Mouse (Mus musculus): Measurements from ENCODE around the gene Irf7. TPM values are rescaled to one million over a fixed set of nuclear protein-coding genes. Genes with fewer than 3 reads are reported as not detected.
A peak's percentile ranks its signal among the peaks of the same experiment; 100 is the strongest.

Gene Irf7
- total and polyA plus RNA-seq, 3 experiments, result 7.7 to 26.2 (median 10.5) TPM

DNA sequence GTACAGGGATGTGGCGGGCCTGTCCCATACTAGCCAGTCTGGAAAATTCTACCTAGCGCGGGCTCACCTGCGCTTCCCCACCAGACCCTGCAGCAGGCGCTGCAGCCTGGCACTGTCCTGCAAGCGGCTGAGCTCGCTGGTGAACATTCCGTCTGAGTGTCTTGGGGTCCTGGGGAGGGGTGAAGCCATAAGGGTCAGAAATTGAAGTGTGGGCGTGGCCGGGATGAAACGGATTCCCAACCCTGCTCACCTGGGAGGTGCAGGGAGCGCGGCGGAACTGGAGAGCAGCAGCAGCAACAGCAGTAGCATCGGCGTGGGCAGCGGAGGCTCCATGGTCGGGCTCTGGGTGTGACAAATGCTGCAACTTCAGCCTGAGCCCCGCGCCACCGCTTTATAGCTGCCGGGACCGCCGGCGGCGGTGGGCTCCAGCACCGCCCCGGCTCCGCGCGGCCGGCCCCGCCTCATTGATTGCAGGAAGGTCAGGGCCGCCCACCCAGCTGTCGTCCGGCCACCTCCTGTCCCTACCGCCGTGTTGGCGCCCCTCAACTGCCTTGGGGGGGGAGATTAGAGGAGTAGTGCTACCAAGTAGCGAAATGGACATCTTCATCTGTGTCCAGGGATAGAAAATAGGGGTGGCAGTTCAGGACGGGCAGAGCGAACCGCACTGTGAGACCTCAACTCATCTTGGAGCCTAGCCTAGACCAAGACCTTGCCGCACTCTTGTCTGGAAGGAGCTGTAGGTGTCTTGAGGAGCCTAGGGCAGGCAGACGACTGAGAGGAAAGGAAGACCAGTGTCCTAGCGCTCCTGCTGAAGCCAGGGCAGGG, 12.7 kb upstream of the Irf7 start, which contains the start of gene Sct:
Sct (minus strand) TSS at position 368 of the 825 bp plus-strand sequence.
- in situ Hi-C loops (cut with MboI; ENCODE audit: low pct_ligation_motif_present, low pct_unique_long_range_greater_than_20kb, low sequenced_read_pairs), result loop anchor here (5.0 kb wide), 1 partner anchor 38 kb away; no protein-coding TSS in a partner anchor
- DNase-seq (ENCODE audit: extremely low read depth), result no peak
- TF ChIP-seq MXI1 (IDR thresholded peaks at IDR 0.05; ENCODE audit: low read depth, low read length), result no peak
- no peak for TF ChIP-seq MAX (IDR thresholded peaks at IDR 0.05; ENCODE audit: low read length)
- no peak for TF ChIP-seq MEF2A (IDR thresholded peaks at IDR 0.05; ENCODE audit: borderline replicate concordance, low read depth, low read length)
- no peak for TF ChIP-seq ZMIZ1 (IDR thresholded peaks at IDR 0.05; ENCODE audit: low read depth, low read length)
- TF ChIP-seq CHD2 (IDR thresholded peaks at IDR 0.05; ENCODE audit: low read length), result no peak
- TF ChIP-seq JUN (IDR thresholded peaks at IDR 0.05; ENCODE audit: insufficient read depth, low read depth, low read length), result no peak
- TF ChIP-seq TBP (conservative IDR thresholded peaks at IDR 0.05; ENCODE audit: low read depth, low read length), result no peak
- no peak for TF ChIP-seq ZNF384 (IDR thresholded peaks at IDR 0.05; ENCODE audit: low read depth, low read length)
- no peak for TF ChIP-seq USF2 (conservative IDR thresholded peaks at IDR 0.05; ENCODE audit: low read depth, low read length)
- no peak for TF ChIP-seq CHD1 (IDR thresholded peaks at IDR 0.05; ENCODE audit: low read depth, low read length)
- no peak for TF ChIP-seq ETS1 (conservative IDR thresholded peaks at IDR 0.05; ENCODE audit: low read depth, low read length)
- TF ChIP-seq GABPA (IDR thresholded peaks at IDR 0.05; ENCODE audit: insufficient replicate concordance, low read depth, low read length), result no peak

DNA sequence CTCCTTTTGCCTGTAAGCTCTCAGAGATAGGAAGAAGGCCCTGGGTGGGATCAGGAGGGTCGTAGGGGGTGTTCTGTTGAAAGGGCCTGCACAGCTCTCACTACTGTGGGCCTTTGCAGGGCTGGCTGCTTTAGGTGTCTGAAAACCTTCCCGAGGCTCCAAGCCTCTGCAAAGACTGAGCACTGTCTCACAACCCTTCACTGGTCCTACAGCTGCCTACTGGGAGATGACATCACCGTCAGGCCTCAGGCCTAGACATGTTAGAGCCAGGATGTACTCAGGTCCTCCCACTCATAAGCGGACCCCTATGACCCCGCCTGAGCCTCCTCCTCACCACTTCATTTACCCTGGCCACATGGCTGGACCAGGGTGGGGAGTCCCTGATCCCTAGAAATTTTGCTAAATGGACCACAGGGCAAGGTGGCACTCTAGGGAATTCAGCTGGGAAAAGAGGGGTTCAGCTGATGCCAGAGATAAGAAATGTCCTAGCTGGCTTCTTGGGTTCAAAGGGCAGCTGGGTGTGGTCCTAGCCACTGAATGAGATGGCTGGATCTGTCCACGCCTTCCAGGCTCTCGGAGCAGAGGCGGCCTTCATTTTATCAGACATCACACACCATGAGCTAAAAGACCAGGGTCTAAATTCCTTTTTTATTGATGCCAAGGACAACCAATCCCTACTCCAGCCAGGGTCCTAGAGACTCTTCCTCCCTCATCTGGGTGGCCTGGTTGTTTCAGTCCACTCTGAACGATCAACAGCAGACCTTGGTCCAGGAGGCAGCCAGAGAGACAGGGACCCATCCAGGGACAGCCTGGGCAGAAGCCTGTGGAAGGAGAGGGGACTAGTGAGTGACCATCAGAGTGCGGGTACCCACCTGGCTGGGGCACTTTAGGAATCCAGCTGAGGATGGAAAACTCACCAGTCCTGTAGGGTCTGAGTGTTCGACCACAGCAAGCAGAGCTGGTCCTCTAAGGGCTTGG, 11.7 kb upstream of the Irf7 start:
- H3K9ac ChIP-seq (ENCODE audit: insufficient read depth, low read depth), result peak overlapping the region; percentile 58
- peak overlapping the region; percentile 93 for H3K27ac ChIP-seq (ENCODE audit: insufficient read depth, low read depth)
- dilution Hi-C loops (cut with MboI; ENCODE audit: extremely low pct_ligation_motif_present, extremely low pct_unique_long_range_greater_than_20kb, low sequenced_read_pairs), result no loop called here
- no peaks in the 10 kb centered on the region for H3K79me2 ChIP-seq (replicated peaks; ENCODE audit: control insufficient read depth, extremely low read depth, insufficient read depth, poor library complexity, severe bottlenecking)
- H3K4me1 ChIP-seq (ENCODE audit: control insufficient read depth in 1 of 2, insufficient read depth in 2 of 2), result peaks cover 51 to 88% of the 10 kb centered on the region in 2 experiments
- H3K9me3 ChIP-seq (replicated peaks; ENCODE audit: low read length), result no peaks in the 10 kb centered on the region
- H3K4me3 ChIP-seq (replicated peaks in 1 of 3; ENCODE audit: low read depth in 2 of 3, low read length in 2 of 3, poor library complexity in 1 of 3), result no peak overlapping the region
- no peaks in the 10 kb centered on the region for H3K27me3 ChIP-seq (replicated peaks)
- DNase-seq (ENCODE audit: extremely low read depth), result peak; percentile 77
- in situ Hi-C loops (cut with MboI; ENCODE audit: low pct_ligation_motif_present, low pct_unique_long_range_greater_than_20kb, low sequenced_read_pairs), result loop anchor here (5.0 kb wide), 1 partner anchor 39 kb away; no protein-coding TSS in a partner anchor
- H3K4me2 ChIP-seq (ENCODE audit: insufficient read depth, low read depth, poor library complexity, severe bottlenecking), result peak overlapping the region; percentile 17; the same call in 1 of the 2 replicates
- peaks cover 0 to 9% of the 10 kb centered on the region in 2 experiments for H3K36me3 ChIP-seq (replicated peaks in 1 of 2; ENCODE audit: control insufficient read depth in 1 of 2, insufficient read depth in 1 of 2, low read length in 1 of 2)
- TF ChIP-seq JUND (conservative IDR thresholded peaks at IDR 0.05; ENCODE audit: low read depth, low read length) (peak; percentile 80), TCF12 (IDR thresholded peaks at IDR 0.05; ENCODE audit: low read depth, low read length) (peak; percentile 39; the same call in 1 of the 2 replicates), RAD21 (IDR thresholded peaks at IDR 0.05; ENCODE audit: low read depth, low read length) (no peak), ETS1 (conservative IDR thresholded peaks at IDR 0.05; ENCODE audit: low read depth, low read length) (peak; percentile 71), GABPA (IDR thresholded peaks at IDR 0.05; ENCODE audit: insufficient replicate concordance, low read depth, low read length) (no peak), EP300 (IDR thresholded peaks at IDR 0.05; ENCODE audit: low read length) (peak; percentile 53; the same call in 1 of the 2 replicates), BHLHE40 (IDR thresholded peaks at IDR 0.05; ENCODE audit: low read depth, low read length) (no peak; the same call in 1 of the 2 replicates), CHD2 (IDR thresholded peaks at IDR 0.05; ENCODE audit: low read length) (no peak; the same call in 1 of the 2 replicates), TBP (conservative IDR thresholded peaks at IDR 0.05; ENCODE audit: low read depth, low read length) (peak; percentile 68; the same call in 1 of the 2 replicates), USF2 (conservative IDR thresholded peaks at IDR 0.05; ENCODE audit: low read depth, low read length) (no peak), MEF2A (IDR thresholded peaks at IDR 0.05; ENCODE audit: borderline replicate concordance, low read depth, low read length) (peak; percentile 49; the same call in 1 of the 2 replicates), MAX (IDR thresholded peaks at IDR 0.05; ENCODE audit: low read length) (no peak), ZKSCAN1 (IDR thresholded peaks at IDR 0.05; ENCODE audit: borderline replicate concordance, low read depth, low read length) (no peak), NRF1 (IDR thresholded peaks at IDR 0.05; ENCODE audit: low read depth, low read length) (no peak), SIN3A (IDR thresholded peaks at IDR 0.05; ENCODE audit: low read length) (no peak), E2F4 (IDR thresholded peaks at IDR 0.05; ENCODE audit: insufficient replicate concordance, low read depth, low read length) (no peak), USF1 (IDR thresholded peaks at IDR 0.05; ENCODE audit: low read depth, low read length) (no peak), SMC3 (IDR thresholded peaks at IDR 0.05; ENCODE audit: low read depth, low read length) (no peak), CHD1 (IDR thresholded peaks at IDR 0.05; ENCODE audit: low read depth, low read length) (peak; percentile 96), POLR2A (IDR thresholded peaks at IDR 0.05; ENCODE audit: low read depth, low read length) (peak; percentile 63), MYC (IDR thresholded peaks at IDR 0.05; ENCODE audit: low read depth, low read length) (0 out of 2 replicates have a peak, but pooled peaks have one; percentile 24)

More for the DNA sequence above, 12.7 kb upstream of the Irf7 start, which contains the start of gene Sct:
- Histone ChIP-seq H3K27me3 (replicated peaks) (no peaks in the 10 kb centered on the region), H3K36me3 (replicated peaks in 1 of 2; ENCODE audit: control insufficient read depth in 1 of 2, insufficient read depth in 1 of 2, low read length in 1 of 2) (peaks cover 0 to 1% of the 10 kb centered on the region in 2 experiments), H3K27ac (ENCODE audit: insufficient read depth, low read depth) (peak within 1 kb of the TSS; percentile 93), H3K4me2 (ENCODE audit: insufficient read depth, low read depth, poor library complexity, severe bottlenecking) (0 out of 2 replicates have a peak within 1 kb of the TSS, but pooled peaks have one; percentile 17), H3K4me1 (ENCODE audit: control insufficient read depth in 1 of 2, insufficient read depth in 2 of 2) (peaks cover 51 to 85% of the 10 kb centered on the region in 2 experiments), H3K9me3 (replicated peaks; ENCODE audit: low read length) (no peaks in the 10 kb centered on the region), H3K9ac (ENCODE audit: insufficient read depth, low read depth) (no peak within 1 kb of the TSS), H3K79me2 (replicated peaks; ENCODE audit: control insufficient read depth, extremely low read depth, insufficient read depth, poor library complexity, severe bottlenecking) (no peaks in the 10 kb centered on the region), H3K4me3 (replicated peaks in 1 of 3; ENCODE audit: low read depth in 2 of 3, low read length in 2 of 3, poor library complexity in 1 of 3) (no peak within 1 kb of the TSS)
- dilution Hi-C loops (cut with MboI; ENCODE audit: extremely low pct_ligation_motif_present, extremely low pct_unique_long_range_greater_than_20kb, low sequenced_read_pairs), result no loop called here
